11 mouse cellular contexts compared by ENCODE assay signal in genomic region chr7:73186501-73186900, GRCm38 (mm10).
DNase-seq lines count a peak whose midpoint lies in the region; ATAC-seq and TF ChIP-seq lines count a peak whose summit lies in the region.
"Had no signal": no experiment of that assay in that cellular context is flagged by ENCODE, and none has a peak within 500 bp of the region (broad histone marks: within the 10 kb centered on the region; RNA-seq: fewer than 3 reads in every experiment).

No protein-coding gene starts in this region.

- peak; percentile 32 for DNase-seq in gastrocnemius, adult 2 months
- no peak for DNase-seq in gastrocnemius, postnatal 10 days
- DNase-seq in forebrain, postnatal 0 days = peak; percentile 62
- DNase-seq in layer of hippocampus, adult 11-12 months (ENCODE audit: low spot score) = peak; percentile 72
- DNase-seq in retina, postnatal 1 day = no peak
- no peak for DNase-seq in lung, postnatal 10 days
- DNase-seq: cerebellum, adult 11 months had no signal

- no peaks in the 10 kb centered on the region for H3K9me3 ChIP-seq in forebrain, postnatal 0 days (ENCODE audit: low read length)
- H3K9me3 ChIP-seq in midbrain, embryonic 16.5 days (replicated peaks; ENCODE audit: control insufficient read depth, low read length, poor library complexity, severe bottlenecking) = no peaks in the 10 kb centered on the region
- H3K9me3 ChIP-seq in kidney, embryonic 16.5 days (ENCODE audit: low read length) = peaks cover 4% of the 10 kb centered on the region; the same call in 1 of the 2 replicates

- no peak overlapping the region for H3K4me2 ChIP-seq in forebrain, postnatal 0 days (ENCODE audit: low read depth)
- H3K4me2 ChIP-seq in midbrain, embryonic 16.5 days (ENCODE audit: low read length) = no peak overlapping the region
- no peak overlapping the region for H3K4me2 ChIP-seq in kidney, embryonic 16.5 days (replicated peaks; ENCODE audit: low read depth, low read length)

- no peak overlapping the region for H3K9ac ChIP-seq in forebrain, postnatal 0 days
- no peak overlapping the region for H3K9ac ChIP-seq in midbrain, embryonic 16.5 days (ENCODE audit: low read depth, low read length)
- H3K9ac ChIP-seq in kidney, embryonic 16.5 days (replicated peaks; ENCODE audit: low read length) = no peak overlapping the region
- H3K9ac ChIP-seq: liver, embryonic 14.5 days had no signal

- no peak for TF ChIP-seq CTCF in gastrocnemius, adult 2 months (IDR thresholded peaks at IDR 0.05)
- TF ChIP-seq CTCF in forebrain, postnatal 0 days (IDR thresholded peaks at IDR 0.05; ENCODE audit: low read depth) = no peak

- intact Hi-C loops in gastrocnemius, adult 2 months (cut with DNase I) = no loop called here

- no peaks in the 10 kb centered on the region for H3K27me3 ChIP-seq in forebrain, postnatal 0 days (ENCODE audit: insufficient read depth, low read length)
- no peaks in the 10 kb centered on the region for H3K27me3 ChIP-seq in midbrain, embryonic 16.5 days (ENCODE audit: control insufficient read depth, insufficient read depth, low read depth, low read length)
- H3K27me3 ChIP-seq in kidney, embryonic 16.5 days (ENCODE audit: insufficient read depth, low read length) = no peaks in the 10 kb centered on the region

- no peak overlapping the region for H3K27ac ChIP-seq in gastrocnemius, adult 2 months
- H3K27ac ChIP-seq in forebrain, postnatal 0 days (ENCODE audit: low read depth, low read length) = 0 out of 2 replicates have a peak overlapping the region, but pooled peaks have one; percentile 37
- peak overlapping the region; percentile 79 for H3K27ac ChIP-seq in midbrain, embryonic 16.5 days (ENCODE audit: low read length)
- H3K27ac ChIP-seq in kidney, embryonic 16.5 days (ENCODE audit: low read length) = no peak overlapping the region
- H3K27ac ChIP-seq: liver, embryonic 14.5 days had no signal

- H3K36me3 ChIP-seq in forebrain, postnatal 0 days (ENCODE audit: insufficient read depth) = no peaks in the 10 kb centered on the region
- no peaks in the 10 kb centered on the region for H3K36me3 ChIP-seq in midbrain, embryonic 16.5 days (ENCODE audit: control insufficient read depth, insufficient read depth, low read length)
- H3K36me3 ChIP-seq in kidney, embryonic 16.5 days (ENCODE audit: insufficient read depth, low read length) = no peaks in the 10 kb centered on the region

- WGBS in forebrain, postnatal 0 days = 62% methylated on average over 3 of the region's 3 CpGs
- WGBS in midbrain, embryonic 16.5 days = 74% methylated on average over 3 of the region's 3 CpGs
- WGBS in kidney, embryonic 16.5 days = 87% methylated on average over 3 of the region's 3 CpGs

- H3K4me1 ChIP-seq in forebrain, postnatal 0 days (ENCODE audit: insufficient read depth) = peaks cover 11% of the 10 kb centered on the region; the same call in 1 of the 2 replicates
- peaks cover 13% of the 10 kb centered on the region; the same call in 1 of the 2 replicates for H3K4me1 ChIP-seq in midbrain, embryonic 16.5 days (ENCODE audit: control insufficient read depth, insufficient read depth, low read length)
- H3K4me1 ChIP-seq in kidney, embryonic 16.5 days (ENCODE audit: insufficient read depth, low read length) = no peaks in the 10 kb centered on the region

- no peak for ATAC-seq in forebrain, postnatal 0 days
- no peak for ATAC-seq in midbrain, embryonic 16.5 days
- ATAC-seq in kidney, embryonic 16.5 days (ENCODE audit: low FRiP score, low TSS enrichment) = no peak
- ATAC-seq: inflammation-experienced regulatory T-cells, adult 6 months had no signal

- no peak overlapping the region for H3K4me3 ChIP-seq in gastrocnemius, adult 2 months
- H3K4me3 ChIP-seq in forebrain, postnatal 0 days (ENCODE audit: low read depth, low read length) = no peak overlapping the region
- H3K4me3 ChIP-seq in midbrain, embryonic 16.5 days (ENCODE audit: low read depth, low read length) = no peak overlapping the region
- no peak overlapping the region for H3K4me3 ChIP-seq in kidney, embryonic 16.5 days (ENCODE audit: low read length)

Comparison
In these comparisons a context has a peak if more than half of its experiments do, and no peak if none do; other contexts are left out.
1. DNase-seq: peak in gastrocnemius, adult 2 months (single experiment), forebrain, postnatal 0 days (single experiment) and layer of hippocampus, adult 11-12 months (single experiment); none in gastrocnemius, postnatal 10 days (single experiment), retina, postnatal 1 day (single experiment) and lung, postnatal 10 days (single experiment).
2. H3K27ac ChIP-seq: peak in forebrain, postnatal 0 days (single experiment) and midbrain, embryonic 16.5 days (single experiment); none in gastrocnemius, adult 2 months (single experiment) and kidney, embryonic 16.5 days (single experiment).